Mouse (Mus musculus) neural tube, embryonic 12.5 days (tissue): ENCODE data around the gene Ephb1. TPM values are rescaled to one million over a fixed set of nuclear protein-coding genes. Genes with fewer than 3 reads are reported as not detected.

ENCODE experiments used
- ATAC-seq: fragments of 200-750 bp; cut with Nextera tagmentation; 2 replicates; pipeline ENCODE4 v1.8.0; 2017; ENCODE audit warnings: low read depth, mild to moderate bottlenecking, moderate TSS enrichment, moderate library complexity; ENCODE audit not compliant: low FRiP score
- H3K27ac ChIP-seq: fragments of 300-500 bp; sonication (generic); 2 replicates; pipeline ENCODE4 v1.5.1; 2016
- H3K27me3 ChIP-seq: fragments of 300-500 bp; sonication (generic); replicated peaks from 2 replicates; pipeline ENCODE4 v1.6.1; 2016; ENCODE audit warnings: mild to moderate bottlenecking
- H3K36me3 ChIP-seq: fragments of 300-500 bp; sonication (generic); 2 replicates; pipeline ENCODE4 v1.6.1; 2016; ENCODE audit warnings: mild to moderate bottlenecking
- H3K4me1 ChIP-seq: fragments of 300-500 bp; sonication (generic); 2 replicates; pipeline ENCODE4 v1.6.1; 2016
- H3K4me2 ChIP-seq: fragments of 300-500 bp; sonication (generic); replicated peaks from 2 replicates; pipeline ENCODE4 v1.6.1; 2016; ENCODE audit warnings: mild to moderate bottlenecking
- H3K4me3 ChIP-seq: fragments of 300-500 bp; sonication (generic); 2 replicates; pipeline ENCODE4 v1.5.1; 2016
- H3K9ac ChIP-seq: fragments of 300-500 bp; sonication (generic); 2 replicates; pipeline ENCODE4 v1.6.1; 2016; ENCODE audit warnings: mild to moderate bottlenecking
- H3K9me3 ChIP-seq: fragments of 300-500 bp; sonication (generic); 2 replicates; pipeline ENCODE4 v1.6.1; 2016; ENCODE audit warnings: mild to moderate bottlenecking
- WGBS: fragments of 180-500 bp; shearing (Covaris S2); methylation state at CpG from one replicate; pipeline ENCODE4 v1.1.7; 2016; 5-methylcytosine and 5-hydroxymethylcytosine counted together
- polyA plus RNA-seq: library from polyadenylated mRNA; unstranded; fragments of >200 nt; fragmentation: Nextera tagmentation; extraction: Ambion mirVana; gene quantifications from 2 replicates; pipeline ENCODE4 v1.2.1, GENCODE M21; 2016

Ephb1 gene
- polyA plus RNA-seq, 1 experiment from 2014 or later: 21.2 TPM

GRCm38 (mm10) chr9:102002920-102003319 is 351.6 kb downstream of the Ephb1 start:
- Histone ChIP-seq H3K36me3 (no peaks in the 10 kb centered on the region), H3K9ac (no peak overlapping the region), H3K4me1 (0 out of 2 replicates have a peak, but pooled peaks cover 3% of the 10 kb centered on the region), H3K9me3 (no peaks in the 10 kb centered on the region), H3K4me2 (no peak overlapping the region), H3K4me3 (no peak overlapping the region), H3K27ac (no peak overlapping the region), H3K27me3 (no peaks in the 10 kb centered on the region)
- 32% methylated on average over 5 of the region's 5 CpGs for WGBS
- ATAC-seq: no peak

GRCm38 (mm10) chr9:102002186-102002585 is 352.3 kb downstream of the Ephb1 start:
- Histone ChIP-seq H3K27ac (no peak overlapping the region), H3K4me2 (no peak overlapping the region), H3K36me3 (no peaks in the 10 kb centered on the region), H3K9ac (no peak overlapping the region), H3K4me1 (0 out of 2 replicates have a peak, but pooled peaks cover 3% of the 10 kb centered on the region), H3K4me3 (no peak overlapping the region), H3K9me3 (no peaks in the 10 kb centered on the region), H3K27me3 (no peaks in the 10 kb centered on the region)
- no peak for ATAC-seq
- 92% methylated on average over 10 of the region's 10 CpGs for WGBS

- Histone ChIP-seq H3K9ac (no peak overlapping the region), H3K27me3 (no peaks in the 10 kb centered on the region), H3K4me2 (no peak overlapping the region), H3K36me3 (no peaks in the 10 kb centered on the region), H3K9me3 (no peaks in the 10 kb centered on the region), H3K4me1 (0 out of 2 replicates have a peak, but pooled peaks cover 3% of the 10 kb centered on the region), H3K4me3 (no peak overlapping the region), H3K27ac (no peak overlapping the region)
- 92% methylated on average over 11 of the region's 11 CpGs for WGBS
- ATAC-seq: no peak
Measured at GRCm38 (mm10) chr9:102001633-102002165, 352.8 kb downstream of the Ephb1 start.

GRCm38 (mm10) chr9:101999690-102000089 is 354.8 kb downstream of the Ephb1 start:
- H3K36me3 ChIP-seq: no peaks in the 10 kb centered on the region
- no peak overlapping the region for H3K9ac ChIP-seq
- ATAC-seq: no peak
- H3K4me1 ChIP-seq: no peaks in the 10 kb centered on the region
- H3K27ac ChIP-seq: no peak overlapping the region
- H3K4me3 ChIP-seq: no peak overlapping the region
- H3K27me3 ChIP-seq: no peaks in the 10 kb centered on the region
- H3K9me3 ChIP-seq: no peaks in the 10 kb centered on the region
- WGBS: 51% methylated on average over 4 of the region's 4 CpGs
- no peak overlapping the region for H3K4me2 ChIP-seq

GRCm38 (mm10) chr9:101996771-101997500 is 357.6 kb downstream of the Ephb1 start:
- no peaks in the 10 kb centered on the region for H3K9me3 ChIP-seq
- no peaks in the 10 kb centered on the region for H3K27me3 ChIP-seq
- H3K4me1 ChIP-seq: no peaks in the 10 kb centered on the region
- WGBS: 82% methylated on average over 16 of the region's 16 CpGs
- no peaks in the 10 kb centered on the region for H3K36me3 ChIP-seq
- ATAC-seq: no peak
- H3K4me3 ChIP-seq: no peak overlapping the region
- H3K4me2 ChIP-seq: no peak overlapping the region
- no peak overlapping the region for H3K27ac ChIP-seq
- no peak overlapping the region for H3K9ac ChIP-seq

- H3K4me2 ChIP-seq: no peak overlapping the region
- no peaks in the 10 kb centered on the region for H3K4me1 ChIP-seq
- no peaks in the 10 kb centered on the region for H3K27me3 ChIP-seq
- WGBS: 86% methylated on average over 7 of the region's 7 CpGs
- H3K27ac ChIP-seq: no peak overlapping the region
- H3K9ac ChIP-seq: 0 out of 2 replicates have a peak overlapping the region, but pooled peaks have one; percentile 9
- no peak for ATAC-seq
- no peaks in the 10 kb centered on the region for H3K36me3 ChIP-seq
- H3K9me3 ChIP-seq: no peaks in the 10 kb centered on the region
- no peak overlapping the region for H3K4me3 ChIP-seq
Measured at GRCm38 (mm10) chr9:101996183-101996582, 358.3 kb downstream of the Ephb1 start.

GRCm38 (mm10) chr9:101995423-101996156 is 358.9 kb downstream of the Ephb1 start:
- no peak for ATAC-seq
- Histone ChIP-seq H3K27me3 (no peaks in the 10 kb centered on the region), H3K4me3 (no peak overlapping the region), H3K4me2 (no peak overlapping the region), H3K9me3 (no peaks in the 10 kb centered on the region), H3K27ac (no peak overlapping the region), H3K4me1 (no peaks in the 10 kb centered on the region), H3K36me3 (no peaks in the 10 kb centered on the region), H3K9ac (0 out of 2 replicates have a peak overlapping the region, but pooled peaks have one; percentile 9)
- WGBS: 88% methylated on average over 10 of the region's 10 CpGs

GRCm38 (mm10) chr9:101994086-101994485 is 360.4 kb downstream of the Ephb1 start:
- 91% methylated on average over 2 of the region's 2 CpGs for WGBS
- no peak for ATAC-seq
- no peaks in the 10 kb centered on the region for H3K27me3 ChIP-seq
- no peaks in the 10 kb centered on the region for H3K4me1 ChIP-seq
- H3K9ac ChIP-seq: no peak overlapping the region
- no peak overlapping the region for H3K4me3 ChIP-seq
- no peaks in the 10 kb centered on the region for H3K36me3 ChIP-seq
- H3K4me2 ChIP-seq: no peak overlapping the region
- no peaks in the 10 kb centered on the region for H3K9me3 ChIP-seq
- no peak overlapping the region for H3K27ac ChIP-seq

GRCm38 (mm10) chr9:101990836-101991235 is 363.7 kb downstream of the Ephb1 start:
- Histone ChIP-seq H3K27me3 (no peaks in the 10 kb centered on the region), H3K9me3 (no peaks in the 10 kb centered on the region), H3K9ac (no peak overlapping the region), H3K4me3 (no peak overlapping the region), H3K4me1 (no peaks in the 10 kb centered on the region), H3K27ac (no peak overlapping the region), H3K4me2 (no peak overlapping the region), H3K36me3 (no peaks in the 10 kb centered on the region)
- no peak for ATAC-seq
- WGBS: 81% methylated on average over 12 of the region's 12 CpGs

- no peaks in the 10 kb centered on the region for H3K4me1 ChIP-seq
- no peak overlapping the region for H3K4me3 ChIP-seq
- no peak for ATAC-seq
- WGBS: 82% methylated on average over 6 of the region's 6 CpGs
- no peaks in the 10 kb centered on the region for H3K27me3 ChIP-seq
- H3K9me3 ChIP-seq: no peaks in the 10 kb centered on the region
- no peak overlapping the region for H3K9ac ChIP-seq
- no peak overlapping the region for H3K27ac ChIP-seq
- H3K4me2 ChIP-seq: no peak overlapping the region
- H3K36me3 ChIP-seq: no peaks in the 10 kb centered on the region
Measured at GRCm38 (mm10) chr9:101990032-101990431, 364.5 kb downstream of the Ephb1 start.

- Histone ChIP-seq H3K4me1 (no peaks in the 10 kb centered on the region), H3K27ac (no peak overlapping the region), H3K36me3 (no peaks in the 10 kb centered on the region), H3K4me3 (no peak overlapping the region), H3K4me2 (no peak overlapping the region), H3K27me3 (no peaks in the 10 kb centered on the region), H3K9me3 (no peaks in the 10 kb centered on the region), H3K9ac (no peak overlapping the region)
- 83% methylated on average over 2 of the region's 2 CpGs for WGBS
- no peak for ATAC-seq
Measured at GRCm38 (mm10) chr9:101986910-101987309, 367.6 kb downstream of the Ephb1 start.

GRCm38 (mm10) chr9:101982378-101982777 is 372.1 kb downstream of the Ephb1 start:
- Histone ChIP-seq H3K9ac (no peak overlapping the region), H3K4me3 (no peak overlapping the region), H3K9me3 (no peaks in the 10 kb centered on the region), H3K4me1 (no peaks in the 10 kb centered on the region), H3K27ac (no peak overlapping the region), H3K27me3 (no peaks in the 10 kb centered on the region), H3K4me2 (no peak overlapping the region), H3K36me3 (no peaks in the 10 kb centered on the region)
- ATAC-seq: no peak
- WGBS: 55% methylated on average over 7 of the region's 7 CpGs
